Mouse (Mus musculus): ENCODE measurements around the gene Epp13.
"Not testable (repeated sequence)": the region's sequence is repeated elsewhere in the genome, so short reads cannot be mapped to it uniquely, and the experiment has no call there.

The Epp13 gene

GRCm38 (mm10) chr7:6285366-6285765 lies 32.9 kb downstream of the Epp13 start:
- ATAC-seq (ENCODE audit: low TSS enrichment), result no peak

GRCm38 (mm10) chr7:6285842-6286705 lies 33.6 kb downstream of the Epp13 start, which contains the start of gene Zfp667:
Gene Zfp667 (plus strand): TSS chr7:6286579.
- peak; percentile 71 for ATAC-seq (ENCODE audit: low TSS enrichment)

- ATAC-seq (ENCODE audit: low TSS enrichment), result no peak
Observed at GRCm38 (mm10) chr7:6286921-6287531, 34.5 kb downstream of the Epp13 start.

- not testable (repeated sequence) for ATAC-seq (ENCODE audit: low TSS enrichment)
Observed at GRCm38 (mm10) chr7:6291121-6291520, 38.6 kb downstream of the Epp13 start.

GRCm38 (mm10) chr7:6300796-6301195 lies 48.3 kb downstream of the Epp13 start:
- ATAC-seq (ENCODE audit: low TSS enrichment), result not testable (repeated sequence)

GRCm38 (mm10) chr7:6330458-6331232 lies 78.1 kb downstream of the Epp13 start:
- ATAC-seq (ENCODE audit: low TSS enrichment), result peak; percentile 73

GRCm38 (mm10) chr7:6331233-6331956 lies 78.9 kb downstream of the Epp13 start, which contains the start of gene Zfp583:
Gene Zfp583 (minus strand): TSS chr7:6331285.
- peak; percentile 97 for ATAC-seq (ENCODE audit: low TSS enrichment)

Data from frontal cortex, adult (tissue).